Mouse (Mus musculus) layer of hippocampus, adult 18-20 months (tissue): ENCODE results near the gene 4930412O13Rik. TPM values are rescaled to one million over a fixed set of nuclear protein-coding genes. Genes with fewer than 3 reads are reported as not detected.

Experiments used
- DNase-seq, 2 experiments: peaks; one replicate each; pipeline ENCODE4 v3.0.0; 2022; ENCODE audit warnings: low spot score in 2 of 2
- total RNA-seq, 2 experiments: library from RNA; stranded (reverse); gene quantifications; 2 replicates each; pipeline ENCODE4 v1.2.3; 2021

The 4930412O13Rik gene
- total RNA-seq, 2 experiments from 2014 or later = not detected

DNA sequence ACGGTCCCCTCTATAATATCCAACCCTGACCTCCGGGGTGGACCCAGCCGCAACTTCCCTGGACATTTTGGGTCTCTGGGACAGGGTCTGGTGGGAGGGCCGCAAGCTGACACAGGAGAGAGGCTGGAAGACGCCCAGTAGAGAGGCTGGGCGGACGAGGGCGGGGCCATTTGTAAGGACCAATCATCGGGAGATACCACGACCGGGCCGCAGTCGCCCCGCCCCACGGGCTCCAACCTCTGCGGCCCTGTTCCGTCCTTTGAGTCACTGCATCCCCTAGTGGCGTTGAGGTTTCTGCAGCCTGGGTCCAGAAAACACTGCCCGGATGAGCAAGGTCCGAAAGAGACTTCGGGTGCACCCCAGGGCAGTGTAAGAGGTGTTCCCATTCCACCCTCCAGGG, 1.6 kb upstream of the 4930412O13Rik start:
- DNase-seq = no peak

DNA sequence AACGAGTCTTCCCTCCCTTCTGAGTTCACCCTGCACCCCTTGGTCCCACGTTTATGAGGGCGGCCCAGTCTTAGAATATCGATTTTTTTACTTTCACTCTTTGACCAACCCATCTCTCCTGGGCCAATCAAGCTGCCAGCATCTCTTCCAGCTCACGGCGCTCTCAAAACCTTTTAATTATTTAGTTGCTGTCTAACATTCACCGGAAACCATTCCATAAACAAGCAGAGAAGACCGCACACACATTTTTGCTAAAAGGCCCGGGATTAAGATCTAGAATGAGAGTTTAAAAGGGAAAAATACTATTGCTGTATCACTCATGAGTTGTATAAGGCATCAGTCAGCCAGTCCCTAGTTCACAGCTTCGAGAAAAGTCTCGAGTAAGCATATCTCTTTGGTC, 781 bp upstream of the 4930412O13Rik start:
- no peak for DNase-seq

DNA sequence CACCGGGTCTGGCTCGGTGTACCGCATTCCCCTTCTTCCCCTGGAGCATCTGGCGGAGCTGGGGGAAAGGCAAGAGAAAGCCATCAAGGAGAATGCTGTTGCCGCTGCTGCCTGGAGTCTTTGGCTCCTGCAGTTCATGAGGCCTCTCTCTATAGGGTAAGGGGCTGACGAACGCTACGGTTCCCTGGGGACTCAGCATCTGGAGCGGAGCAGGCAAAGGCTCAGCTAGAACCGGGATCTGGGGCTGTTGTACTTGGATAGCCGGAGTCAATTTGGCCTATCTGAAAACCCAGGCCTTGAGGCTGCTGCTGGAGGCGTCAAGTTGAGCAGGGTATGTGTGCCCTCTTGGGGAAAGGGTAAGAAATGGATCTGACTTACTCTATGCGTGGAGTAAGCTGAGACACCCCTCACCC, 565 bp downstream of the 4930412O13Rik start:
- no peak for DNase-seq

DNA sequence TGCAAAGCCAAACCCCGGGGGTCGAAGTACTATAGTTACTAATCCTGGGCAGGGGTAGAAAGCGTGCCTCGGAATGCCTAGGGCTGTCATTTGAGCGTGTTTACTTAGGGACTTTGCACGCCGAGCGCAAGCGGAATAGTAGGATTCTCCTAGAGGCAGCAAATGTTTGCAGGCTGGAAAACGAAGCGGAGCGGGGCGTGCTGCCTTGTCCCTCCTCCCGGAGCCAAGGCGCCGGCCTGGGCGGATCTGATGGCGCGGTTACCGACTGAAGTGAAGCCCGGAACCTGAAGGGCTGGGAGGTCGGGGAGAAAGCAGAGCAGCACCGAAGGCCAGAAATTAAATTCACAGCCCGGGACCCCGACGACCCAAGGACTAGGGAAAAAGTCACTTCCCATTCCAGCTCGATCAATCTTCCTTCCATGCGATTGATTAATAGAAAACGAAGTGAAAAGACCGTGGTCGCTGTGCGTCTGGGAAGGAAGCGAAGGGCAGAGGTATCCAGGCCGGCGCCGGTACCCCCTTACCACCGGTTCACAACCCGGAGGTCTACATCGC, 1.4 kb downstream of the 4930412O13Rik start:
- no peak for DNase-seq

DNA sequence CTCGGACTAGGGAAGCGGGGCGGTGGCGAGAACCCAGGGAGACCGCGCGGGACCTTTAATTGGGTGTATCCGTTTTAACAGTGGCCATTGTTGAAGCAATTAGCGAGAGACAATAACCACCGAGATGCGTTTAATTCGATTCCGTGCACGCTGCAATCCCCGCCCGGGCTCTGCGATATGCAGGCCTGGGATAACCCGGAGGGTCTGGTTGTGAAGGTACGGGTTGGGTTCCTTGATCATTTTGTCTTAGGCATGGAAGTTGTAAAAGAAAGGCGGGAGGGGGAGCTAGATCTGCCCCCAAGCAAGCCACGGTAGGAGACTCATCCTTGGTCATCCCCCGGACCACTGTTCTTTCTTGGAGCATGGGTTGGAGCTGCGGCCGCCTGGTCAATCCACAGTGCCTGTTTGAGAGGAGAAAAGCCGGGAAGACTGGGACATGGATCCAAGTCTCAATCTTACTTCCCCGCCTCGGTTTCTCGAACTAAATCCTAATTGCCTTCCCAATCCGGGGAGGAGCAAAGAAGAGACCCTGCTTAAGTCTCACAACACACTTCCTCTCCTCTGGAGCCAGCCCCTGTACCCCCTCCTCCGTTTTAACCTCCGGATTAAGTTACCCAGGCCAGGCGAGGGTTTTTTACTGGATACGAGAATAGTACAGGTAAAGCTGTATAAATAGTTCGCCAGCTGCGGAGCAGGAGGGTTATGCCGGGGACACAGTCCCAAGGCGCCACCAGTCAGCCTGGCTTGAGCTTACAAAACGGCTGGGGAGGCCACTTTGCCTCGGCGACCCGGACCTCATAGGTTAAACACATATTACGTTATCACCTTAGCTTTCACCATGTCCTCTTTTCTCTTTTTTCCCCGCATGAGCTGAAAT, 2.1 kb downstream of the 4930412O13Rik start:
- no peak for DNase-seq

DNA sequence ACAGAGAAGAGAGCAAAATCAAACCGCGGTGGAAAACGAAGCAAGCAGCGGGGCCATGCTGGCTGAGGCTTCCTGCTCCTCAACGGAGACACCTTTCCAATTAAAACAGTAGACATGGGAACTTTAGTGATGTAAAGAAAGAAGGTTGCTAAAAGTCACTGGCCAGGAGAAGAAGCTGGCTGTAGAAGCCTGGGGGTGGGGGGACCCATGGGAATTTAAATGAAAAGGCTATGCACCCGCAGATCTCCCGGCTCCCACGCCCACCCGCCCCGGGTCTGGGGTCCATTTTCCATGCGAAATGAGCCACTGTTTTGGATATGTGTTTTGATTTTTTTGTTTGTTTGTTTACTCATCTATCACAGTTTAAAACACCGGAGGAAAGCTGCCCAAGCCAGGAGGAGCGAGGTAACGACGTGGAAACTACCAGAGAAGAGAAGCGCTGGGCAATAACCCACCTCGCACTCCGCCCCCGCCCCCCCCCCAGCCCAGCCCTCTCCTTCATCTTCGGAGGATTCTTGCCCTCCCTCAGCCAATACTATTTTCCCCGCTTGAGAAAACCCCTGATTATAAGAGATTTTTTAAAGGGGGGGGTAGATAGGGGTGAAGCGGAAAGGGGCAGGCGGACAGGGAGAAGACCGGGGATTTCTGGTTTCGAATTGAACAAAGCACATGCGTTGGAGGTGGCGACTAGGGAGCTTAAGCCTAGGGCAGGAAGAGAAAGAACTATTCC, 2.9 kb downstream of the 4930412O13Rik start:
- DNase-seq = no peak

DNA sequence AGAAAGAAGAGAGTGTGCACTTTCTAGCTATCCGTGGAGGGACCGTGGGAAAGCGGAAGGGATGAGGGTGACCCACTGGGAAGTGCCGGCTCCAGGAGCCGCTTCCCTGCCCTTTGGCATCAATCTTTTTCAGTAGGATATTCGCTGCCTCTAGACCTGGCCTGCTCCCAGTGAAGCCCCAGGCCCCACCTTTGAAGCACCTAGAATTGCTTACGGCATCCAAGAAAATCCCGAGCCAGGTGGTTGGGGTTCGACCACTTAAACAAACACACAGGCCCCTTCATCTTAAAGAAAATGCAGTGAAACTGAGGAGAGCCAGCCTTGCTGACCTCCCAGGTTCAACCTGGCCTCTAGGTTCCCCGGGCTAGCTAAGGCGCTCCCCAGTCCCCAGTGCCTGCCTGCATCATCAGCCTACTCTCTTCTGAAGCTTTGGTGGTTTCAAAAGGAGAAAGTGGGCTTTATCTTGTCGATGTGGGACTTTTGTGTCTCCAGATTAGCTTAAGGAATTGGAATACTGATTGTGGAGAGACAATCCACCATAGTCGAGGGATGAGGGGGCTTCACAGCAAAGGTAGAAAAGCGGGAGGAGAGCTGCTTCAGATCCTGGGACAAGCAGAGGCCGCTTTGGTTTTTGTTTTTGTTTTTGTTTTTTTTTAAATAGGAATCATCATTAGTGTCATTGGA, 3.6 kb downstream of the 4930412O13Rik start:
- DNase-seq = no peak

DNA sequence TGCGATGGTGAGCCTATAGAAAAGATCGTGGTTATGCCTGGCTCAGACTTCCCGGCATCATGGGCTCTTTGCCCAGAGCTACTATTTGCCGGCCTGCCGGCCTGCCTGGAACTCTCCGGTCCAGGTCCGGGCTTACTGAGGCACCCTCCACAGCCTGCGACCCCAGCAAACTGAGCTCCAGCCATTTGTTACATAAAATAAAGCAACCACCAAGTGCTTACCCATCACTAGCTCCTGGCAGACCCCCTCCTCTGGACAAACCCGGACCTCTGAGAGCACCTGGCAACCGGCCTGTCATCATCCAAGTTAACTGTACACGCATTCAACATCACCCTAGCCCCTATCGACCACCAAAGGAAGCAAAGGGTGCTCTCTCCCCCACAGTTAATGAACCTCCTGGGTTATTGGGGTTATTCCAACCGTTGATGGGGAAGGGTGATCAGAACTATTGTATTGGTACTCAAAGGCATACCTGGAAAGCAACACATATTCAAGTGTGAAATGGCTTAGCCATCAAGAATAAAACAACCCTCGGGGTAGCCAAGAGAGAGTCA, 4.2 kb downstream of the 4930412O13Rik start:
- no peak for DNase-seq

DNA sequence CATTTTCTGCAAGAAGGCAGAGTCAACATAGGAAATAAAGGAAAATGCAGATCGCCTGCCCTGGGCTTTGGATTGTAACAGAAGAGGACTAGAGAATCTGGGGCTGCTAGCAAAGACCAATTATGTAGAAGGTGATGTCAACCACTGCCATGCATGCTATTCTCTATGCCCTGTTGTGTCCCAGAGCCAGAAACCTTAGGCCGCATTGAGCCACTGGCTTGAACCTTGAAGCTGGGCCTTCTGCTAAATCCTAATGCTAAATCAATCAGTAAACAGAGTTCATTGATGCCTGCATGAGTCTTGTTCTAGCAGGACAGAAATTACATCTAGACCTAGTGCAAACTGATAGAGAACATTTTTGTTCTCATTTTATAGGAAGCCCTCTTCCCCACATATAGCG, 5.0 kb downstream of the 4930412O13Rik start:
- no peak for DNase-seq

DNA sequence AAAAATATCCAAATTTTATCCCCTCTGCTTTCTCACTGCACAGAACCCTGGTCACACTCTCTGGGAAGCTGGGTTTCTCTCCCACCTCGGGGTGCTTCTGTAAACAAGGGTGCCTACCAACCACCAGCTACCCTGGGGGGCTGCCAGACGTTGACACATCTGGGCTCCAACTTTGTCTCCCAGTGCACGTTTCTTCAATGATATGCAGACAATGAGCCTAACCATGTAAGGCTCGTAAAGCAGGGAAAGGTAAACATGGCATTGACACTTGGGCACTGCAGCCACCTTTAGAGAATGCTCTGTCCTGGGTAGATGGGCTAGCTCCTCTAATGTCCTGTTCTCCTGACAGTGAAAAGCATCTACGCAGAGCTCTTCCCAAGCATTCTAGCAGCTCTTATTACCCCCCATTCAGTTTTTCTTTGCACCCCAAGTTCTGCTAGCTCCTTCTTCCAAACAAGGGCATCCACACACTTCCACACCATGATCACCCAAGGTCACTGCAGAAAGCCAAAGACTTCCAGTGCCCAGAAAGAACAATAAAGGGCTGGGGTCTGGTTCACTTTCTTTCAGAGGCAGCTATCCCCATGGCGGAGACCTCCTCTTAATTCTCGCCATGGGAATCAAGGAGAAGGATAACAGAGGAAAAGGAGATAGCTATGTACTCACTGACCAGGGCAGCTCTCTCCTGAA, 6.0 kb downstream of the 4930412O13Rik start:
- no peak for DNase-seq

DNA sequence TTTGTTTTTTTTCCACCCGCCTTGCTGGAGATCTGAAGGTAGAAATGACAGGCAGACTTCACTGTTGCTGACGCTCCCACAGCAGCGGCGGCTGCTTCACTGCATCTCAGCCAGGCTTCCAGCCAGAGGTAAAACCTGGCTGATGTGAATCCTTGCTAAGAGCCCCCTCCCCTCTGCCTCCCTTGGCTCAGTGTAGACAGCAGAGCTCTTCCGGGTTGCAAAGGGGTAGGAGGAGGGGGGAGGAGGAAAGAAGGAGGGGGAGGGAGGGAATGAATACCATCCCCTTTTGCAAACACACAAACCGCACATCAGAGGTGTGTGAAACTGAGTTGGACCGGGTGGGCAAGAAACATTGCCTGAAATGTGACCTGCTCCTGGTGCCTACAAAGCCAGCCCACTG, 6.6 kb downstream of the 4930412O13Rik start:
- no peak for DNase-seq

DNA sequence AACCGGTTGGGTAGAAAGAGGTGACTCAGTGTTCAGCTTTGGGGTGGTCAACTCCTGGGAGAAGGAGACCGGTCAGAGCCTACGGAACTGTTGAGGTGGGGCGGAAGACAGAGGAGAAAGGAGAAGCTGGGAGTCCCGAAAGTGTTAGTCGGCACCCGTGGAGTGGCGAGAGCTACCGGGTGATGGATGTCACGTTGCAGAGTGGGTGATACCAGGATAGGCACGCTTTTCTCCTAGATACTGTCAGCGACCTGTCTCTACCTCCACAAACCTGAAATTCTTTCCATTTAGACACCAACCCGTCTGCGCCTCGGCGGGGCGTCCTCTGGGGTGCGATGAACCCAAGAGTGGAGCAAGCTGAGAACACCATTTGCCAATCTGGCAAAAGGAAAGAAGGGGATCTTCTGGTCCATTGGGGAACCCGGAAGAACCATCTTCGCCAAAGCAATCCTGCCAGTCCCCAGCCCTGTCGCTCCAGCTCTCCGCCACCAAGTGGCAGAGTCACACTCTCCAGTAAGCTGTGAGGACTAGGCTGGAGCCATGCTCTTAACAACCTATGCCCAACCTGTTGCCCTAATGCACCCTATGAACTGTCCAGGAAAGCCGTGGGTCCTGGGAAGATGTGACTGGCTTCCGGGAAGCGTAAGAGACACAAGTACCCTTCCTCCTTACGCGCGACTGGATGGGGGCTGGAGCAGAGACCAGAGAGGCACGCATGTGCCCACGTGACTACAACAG, 8.0 kb downstream of the 4930412O13Rik start, which contains the start of gene 9230102O04Rik:
Gene 9230102O04Rik, minus strand, starts transcription at position 628 of the 738 bp plus-strand sequence.
- no peak for DNase-seq

DNA sequence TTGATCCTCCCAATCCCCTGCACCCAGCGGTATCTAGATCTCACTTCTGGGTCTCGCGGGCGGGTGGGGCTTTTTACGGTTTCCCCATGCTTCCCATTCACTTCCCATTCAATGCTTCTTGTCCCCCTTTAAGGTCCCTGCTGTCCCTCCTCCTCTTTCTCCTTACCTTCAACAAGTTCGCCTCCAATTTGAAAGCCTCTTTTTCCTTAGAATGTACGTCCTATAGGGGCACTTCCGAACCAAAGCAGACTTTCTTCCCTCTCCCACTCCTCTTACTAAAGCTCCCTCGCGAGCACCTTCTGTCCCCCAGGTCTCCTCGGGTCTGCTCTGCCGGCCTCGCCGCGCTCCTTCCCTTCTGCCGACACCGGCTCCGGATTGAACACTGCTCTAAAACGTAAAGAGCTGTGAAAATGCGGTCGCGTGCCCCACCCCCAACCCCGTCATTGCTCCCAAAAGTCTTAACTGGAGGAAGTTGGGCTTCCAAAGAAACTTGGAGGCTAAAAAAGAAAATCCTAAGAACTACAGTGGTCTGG, 8.7 kb downstream of the 4930412O13Rik start, which contains the start of gene Gata3:
Gene Gata3, minus strand, starts transcription at position 384 of the 533 bp plus-strand sequence.
- no peak for DNase-seq

DNA sequence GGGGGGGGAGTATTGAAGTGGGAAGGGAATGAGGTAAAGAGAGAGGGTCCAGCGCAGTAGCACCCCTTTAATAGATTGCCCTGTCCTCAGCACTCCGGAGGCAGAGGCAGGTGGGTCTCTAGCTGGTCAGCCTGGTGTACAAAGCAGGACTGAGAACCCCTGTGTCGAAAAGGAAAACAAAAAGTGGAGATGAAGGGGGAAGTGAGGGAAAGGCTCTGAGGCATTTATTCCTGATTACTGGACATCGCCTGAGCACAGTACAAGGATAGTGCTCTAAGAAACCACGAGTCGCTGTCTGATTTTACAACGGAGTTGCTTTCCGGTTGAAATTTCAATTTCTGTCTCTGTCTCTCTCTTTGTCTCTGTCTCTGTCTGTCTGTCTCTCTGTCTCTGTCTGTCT, 9.2 kb downstream of the 4930412O13Rik start:
- DNase-seq = no peak

DNA sequence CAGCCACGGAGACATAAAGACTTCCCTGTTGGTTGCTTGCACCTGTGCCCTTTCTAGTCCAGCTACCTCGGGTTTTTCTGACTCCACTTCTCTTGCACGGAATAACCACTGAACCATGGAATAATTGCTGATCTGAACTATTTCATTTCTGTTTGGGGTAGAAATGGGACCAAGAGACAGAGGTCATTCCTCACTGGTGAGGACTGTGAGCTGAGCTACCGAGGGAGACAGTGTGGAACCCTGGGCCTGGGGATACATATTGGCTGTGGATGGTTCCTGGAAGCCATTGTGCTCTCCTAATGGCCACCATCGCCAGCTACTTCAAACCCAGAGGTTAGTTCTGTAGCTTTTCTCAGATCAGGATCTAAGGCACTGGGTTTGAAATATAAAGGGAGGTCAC, 9.9 kb downstream of the 4930412O13Rik start:
- DNase-seq = no peak

DNA sequence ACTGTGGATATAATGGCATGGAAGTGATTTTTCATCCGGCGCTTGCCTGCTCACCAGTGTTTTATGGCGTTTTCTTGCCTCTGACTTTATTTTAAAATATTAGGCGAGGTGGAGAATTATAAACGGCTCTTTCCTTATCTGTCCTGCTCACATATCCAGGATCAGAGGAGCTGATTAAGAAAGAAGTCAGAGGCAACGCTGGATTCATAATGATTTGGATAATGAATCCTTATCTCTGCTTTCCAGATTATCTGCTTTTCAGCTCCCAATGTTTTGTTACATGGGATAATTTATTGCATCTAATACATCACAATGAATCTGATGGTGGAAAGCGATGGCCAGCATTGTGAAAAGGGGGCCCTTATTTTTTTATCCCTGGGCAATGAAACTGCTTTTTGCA, 11.5 kb downstream of the 4930412O13Rik start:
- no peak for DNase-seq

DNA sequence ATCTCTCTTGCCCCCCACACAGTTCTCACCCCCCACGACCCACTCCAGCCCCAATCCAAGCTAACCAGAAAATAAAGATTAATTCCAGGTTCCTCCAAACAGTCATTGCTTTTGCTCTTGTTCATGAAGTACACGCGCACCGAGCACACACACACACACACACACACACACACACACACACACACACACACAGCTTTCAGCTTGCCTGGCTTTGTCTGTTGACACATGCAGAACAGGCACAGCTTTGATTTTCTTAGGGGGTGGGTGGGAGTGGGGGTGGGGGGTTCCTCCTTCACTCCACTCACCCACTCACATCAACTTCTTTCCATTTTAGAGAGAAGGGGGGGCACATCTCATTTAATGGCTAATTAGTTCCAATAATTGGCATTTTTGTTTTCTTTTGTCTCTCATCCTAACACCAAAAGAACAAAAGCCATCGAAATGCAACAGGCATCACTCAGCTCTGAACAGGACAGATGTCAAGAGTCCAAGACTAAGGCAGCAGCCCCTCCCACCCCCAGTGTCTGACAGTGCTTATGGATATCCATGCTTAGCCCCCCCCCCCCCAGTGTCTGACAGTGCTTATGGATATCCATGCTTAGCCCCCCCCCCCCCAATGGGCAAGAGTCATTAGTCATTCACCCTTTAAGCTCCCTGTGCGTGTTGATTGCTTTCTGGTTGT, 12.4 kb downstream of the 4930412O13Rik start:
- DNase-seq = no peak

DNA sequence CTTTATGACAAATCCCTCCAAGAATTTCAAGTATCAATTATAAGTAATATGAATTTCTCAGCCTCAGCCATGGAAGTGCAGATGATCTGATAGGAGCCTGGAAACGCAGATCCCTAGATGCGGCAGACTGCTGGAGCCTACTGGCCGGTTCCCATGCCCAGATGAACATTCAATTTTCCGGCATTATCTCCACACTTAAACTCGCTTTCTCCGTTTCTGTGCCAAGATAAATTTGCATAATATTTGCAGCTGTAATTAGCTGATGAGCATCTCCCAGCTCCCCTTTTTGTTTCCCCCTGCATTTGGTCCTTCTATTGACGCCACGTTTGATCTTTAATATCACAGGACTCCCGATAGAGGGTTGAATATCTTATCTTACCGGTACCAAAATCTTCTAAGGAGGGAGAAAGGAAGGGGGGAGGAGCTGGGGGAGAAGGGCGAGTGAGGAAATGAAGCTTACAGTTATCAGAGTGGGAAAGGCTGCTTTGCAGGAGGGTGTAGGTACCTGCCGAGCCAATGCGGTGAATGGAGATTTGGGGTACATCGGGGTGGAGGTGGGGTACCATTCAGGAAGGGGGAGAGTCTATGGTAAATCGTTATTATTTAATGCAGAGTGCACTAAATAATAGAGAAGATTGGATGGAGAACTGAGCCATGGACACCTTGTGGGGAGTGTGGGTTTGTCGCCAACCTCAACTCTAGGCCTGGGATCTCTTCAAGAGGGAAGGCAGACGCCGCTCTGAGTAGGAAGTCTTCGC, 14.0 kb downstream of the 4930412O13Rik start:
- no peak for DNase-seq
